Mouse (Mus musculus): ENCODE measurements around the gene Fgf14. TPM values are rescaled to one million over a fixed set of nuclear protein-coding genes. Genes with fewer than 3 reads are reported as not detected.
"Not testable (repeated sequence)": the region's sequence is repeated elsewhere in the genome, so short reads cannot be mapped to it uniquely, and the experiment has no call there.

Fgf14 gene
- polyA plus RNA-seq, 1 experiment: 0.08 TPM

GRCm38 (mm10) chr14:124566445-124566844, 110.5 kb downstream of the Fgf14 start:
- H3K4me3 ChIP-seq (ENCODE audit: insufficient read depth, low read depth, low read length): no peak overlapping the region
- H3K27me3 ChIP-seq (replicated peaks; ENCODE audit: control insufficient read depth, insufficient read depth, low read length): no peaks in the 10 kb centered on the region
- TF ChIP-seq POLR2A (IDR thresholded peaks at IDR 0.05; ENCODE audit: low read depth, low read length) (no peak), CTCF (conservative IDR thresholded peaks at IDR 0.05; ENCODE audit: insufficient read depth, insufficient read length, low read depth, low read length) (no peak)
- 90% methylated on average over 1 of the region's 1 CpGs for WGBS
- no peak for DNase-seq
- no peak overlapping the region for H3K27ac ChIP-seq (ENCODE audit: insufficient read depth, low read depth, low read length)
- no peaks in the 10 kb centered on the region for H3K36me3 ChIP-seq (ENCODE audit: control insufficient read depth, insufficient read depth, low read length)
- H3K4me1 ChIP-seq (ENCODE audit: control insufficient read depth, insufficient read depth, low read length): no peaks in the 10 kb centered on the region

- Histone ChIP-seq H3K4me1 (ENCODE audit: control insufficient read depth, insufficient read depth, low read length) (no peaks in the 10 kb centered on the region), H3K4me3 (ENCODE audit: insufficient read depth, low read depth, low read length) (no peak overlapping the region), H3K36me3 (ENCODE audit: control insufficient read depth, insufficient read depth, low read length) (no peaks in the 10 kb centered on the region), H3K27me3 (replicated peaks; ENCODE audit: control insufficient read depth, insufficient read depth, low read length) (no peaks in the 10 kb centered on the region), H3K27ac (ENCODE audit: insufficient read depth, low read depth, low read length) (no peak overlapping the region)
- 70% methylated on average over 4 of the region's 4 CpGs for WGBS
- TF ChIP-seq CTCF (conservative IDR thresholded peaks at IDR 0.05; ENCODE audit: insufficient read depth, insufficient read length, low read depth, low read length): no peak
- no peak for TF ChIP-seq POLR2A (IDR thresholded peaks at IDR 0.05; ENCODE audit: low read depth, low read length)
- DNase-seq: no peak
Observed at GRCm38 (mm10) chr14:124561544-124561943, 115.4 kb downstream of the Fgf14 start.

- no peaks in the 10 kb centered on the region for H3K27me3 ChIP-seq (replicated peaks; ENCODE audit: control insufficient read depth, insufficient read depth, low read length)
- no peak for DNase-seq
- no peak for TF ChIP-seq CTCF (conservative IDR thresholded peaks at IDR 0.05; ENCODE audit: insufficient read depth, insufficient read length, low read depth, low read length)
- no peak for TF ChIP-seq POLR2A (IDR thresholded peaks at IDR 0.05; ENCODE audit: low read depth, low read length)
- H3K4me3 ChIP-seq (ENCODE audit: insufficient read depth, low read depth, low read length): no peak overlapping the region
- H3K27ac ChIP-seq (ENCODE audit: insufficient read depth, low read depth, low read length): no peak overlapping the region
- no peaks in the 10 kb centered on the region for H3K4me1 ChIP-seq (ENCODE audit: control insufficient read depth, insufficient read depth, low read length)
- no peaks in the 10 kb centered on the region for H3K36me3 ChIP-seq (ENCODE audit: control insufficient read depth, insufficient read depth, low read length)
- WGBS: 28% methylated on average over 3 of the region's 3 CpGs
Observed at GRCm38 (mm10) chr14:124536106-124536505, 140.8 kb downstream of the Fgf14 start.

GRCm38 (mm10) chr14:124535376-124535775, 141.6 kb downstream of the Fgf14 start:
- H3K4me3 ChIP-seq (ENCODE audit: insufficient read depth, low read depth, low read length); H3K4me1 ChIP-seq (ENCODE audit: control insufficient read depth, insufficient read depth, low read length); H3K27ac ChIP-seq (ENCODE audit: insufficient read depth, low read depth, low read length); DNase-seq; H3K36me3 ChIP-seq (ENCODE audit: control insufficient read depth, insufficient read depth, low read length); H3K27me3 ChIP-seq (replicated peaks; ENCODE audit: control insufficient read depth, insufficient read depth, low read length): not testable (repeated sequence)
- 61% methylated on average over 2 of the region's 2 CpGs for WGBS

- no peaks in the 10 kb centered on the region for H3K36me3 ChIP-seq (ENCODE audit: control insufficient read depth, insufficient read depth, low read length)
- TF ChIP-seq POLR2A (IDR thresholded peaks at IDR 0.05; ENCODE audit: low read depth, low read length) (no peak), CTCF (conservative IDR thresholded peaks at IDR 0.05; ENCODE audit: insufficient read depth, insufficient read length, low read depth, low read length) (no peak)
- 70% methylated on average over 1 of the region's 1 CpGs for WGBS
- H3K4me3 ChIP-seq (ENCODE audit: insufficient read depth, low read depth, low read length): no peak overlapping the region
- no peaks in the 10 kb centered on the region for H3K4me1 ChIP-seq (ENCODE audit: control insufficient read depth, insufficient read depth, low read length)
- H3K27ac ChIP-seq (ENCODE audit: insufficient read depth, low read depth, low read length): no peak overlapping the region
- H3K27me3 ChIP-seq (replicated peaks; ENCODE audit: control insufficient read depth, insufficient read depth, low read length): no peaks in the 10 kb centered on the region
- no peak for DNase-seq
Observed at GRCm38 (mm10) chr14:124532051-124532450, 144.9 kb downstream of the Fgf14 start.

GRCm38 (mm10) chr14:124512009-124512408, 164.9 kb downstream of the Fgf14 start:
- Histone ChIP-seq H3K27me3 (replicated peaks; ENCODE audit: control insufficient read depth, insufficient read depth, low read length) (no peaks in the 10 kb centered on the region), H3K4me1 (ENCODE audit: control insufficient read depth, insufficient read depth, low read length) (no peaks in the 10 kb centered on the region), H3K27ac (ENCODE audit: insufficient read depth, low read depth, low read length) (no peak overlapping the region), H3K4me3 (ENCODE audit: insufficient read depth, low read depth, low read length) (no peak overlapping the region), H3K36me3 (ENCODE audit: control insufficient read depth, insufficient read depth, low read length) (no peaks in the 10 kb centered on the region)
- 58% methylated on average over 1 of the region's 1 CpGs for WGBS
- DNase-seq: no peak
- TF ChIP-seq CTCF (conservative IDR thresholded peaks at IDR 0.05; ENCODE audit: insufficient read depth, insufficient read length, low read depth, low read length) (no peak), POLR2A (IDR thresholded peaks at IDR 0.05; ENCODE audit: low read depth, low read length) (no peak)

- H3K4me3 ChIP-seq (ENCODE audit: insufficient read depth, low read depth, low read length): no peak overlapping the region
- TF ChIP-seq POLR2A (IDR thresholded peaks at IDR 0.05; ENCODE audit: low read depth, low read length) (no peak), CTCF (conservative IDR thresholded peaks at IDR 0.05; ENCODE audit: insufficient read depth, insufficient read length, low read depth, low read length) (no peak)
- H3K27me3 ChIP-seq (replicated peaks; ENCODE audit: control insufficient read depth, insufficient read depth, low read length): no peaks in the 10 kb centered on the region
- 91% methylated on average over 1 of the region's 1 CpGs for WGBS
- no peak for DNase-seq
- H3K27ac ChIP-seq (ENCODE audit: insufficient read depth, low read depth, low read length): no peak overlapping the region
- no peaks in the 10 kb centered on the region for H3K4me1 ChIP-seq (ENCODE audit: control insufficient read depth, insufficient read depth, low read length)
- H3K36me3 ChIP-seq (ENCODE audit: control insufficient read depth, insufficient read depth, low read length): no peaks in the 10 kb centered on the region
Observed at GRCm38 (mm10) chr14:124488971-124489370, 188.0 kb downstream of the Fgf14 start.

GRCm38 (mm10) chr14:124485261-124485660, 191.7 kb downstream of the Fgf14 start:
- no peak overlapping the region for H3K4me3 ChIP-seq (ENCODE audit: insufficient read depth, low read depth, low read length)
- no peak for TF ChIP-seq CTCF (conservative IDR thresholded peaks at IDR 0.05; ENCODE audit: insufficient read depth, insufficient read length, low read depth, low read length)
- TF ChIP-seq POLR2A (IDR thresholded peaks at IDR 0.05; ENCODE audit: low read depth, low read length): no peak
- H3K36me3 ChIP-seq (ENCODE audit: control insufficient read depth, insufficient read depth, low read length): no peaks in the 10 kb centered on the region
- 60% methylated on average over 1 of the region's 1 CpGs for WGBS
- no peak overlapping the region for H3K27ac ChIP-seq (ENCODE audit: insufficient read depth, low read depth, low read length)
- no peaks in the 10 kb centered on the region for H3K4me1 ChIP-seq (ENCODE audit: control insufficient read depth, insufficient read depth, low read length)
- DNase-seq: no peak
- H3K27me3 ChIP-seq (replicated peaks; ENCODE audit: control insufficient read depth, insufficient read depth, low read length): no peaks in the 10 kb centered on the region
